Mouse (Mus musculus) lung, embryonic 15.5 days (tissue): ENCODE data around the gene Slit1. TPM values are rescaled to one million over a fixed set of nuclear protein-coding genes. Genes with fewer than 3 reads are reported as not detected.

Source experiments
- ATAC-seq: fragments of 200-750 bp; cut with Nextera tagmentation; 2 replicates; pipeline ENCODE4 v1.8.0; 2017; ENCODE audit warnings: moderate number of reproducible peaks, borderline replicate concordance; ENCODE audit not compliant: low FRiP score, low TSS enrichment; ENCODE audit errors: extremely low read depth
- H3K27ac ChIP-seq: fragments of 300-500 bp; sonication (generic); 2 replicates; pipeline ENCODE4 v1.5.1; 2015; ENCODE audit warnings: moderate library complexity, mild to moderate bottlenecking, inconsistent platforms
- H3K27me3 ChIP-seq: fragments of 300-500 bp; sonication (generic); 2 replicates; pipeline ENCODE4 v1.6.1; 2015; ENCODE audit warnings: inconsistent platforms
- H3K36me3 ChIP-seq: fragments of 300-500 bp; sonication (generic); 2 replicates; pipeline ENCODE4 v1.6.1; 2015; ENCODE audit warnings: inconsistent platforms
- H3K4me1 ChIP-seq: fragments of 300-500 bp; sonication (generic); 2 replicates; pipeline ENCODE4 v1.6.1; 2015; ENCODE audit warnings: inconsistent platforms
- H3K4me2 ChIP-seq: fragments of 300-500 bp; sonication (generic); 2 replicates; pipeline ENCODE4 v1.6.1; 2015; ENCODE audit warnings: inconsistent platforms, mild to moderate bottlenecking, moderate library complexity
- H3K4me3 ChIP-seq: fragments of 300-500 bp; sonication (generic); 2 replicates; pipeline ENCODE4 v1.5.1; 2015; ENCODE audit warnings: mild to moderate bottlenecking, inconsistent platforms
- H3K9ac ChIP-seq: fragments of 300-500 bp; sonication (generic); 2 replicates; pipeline ENCODE4 v1.6.1; 2015; ENCODE audit warnings: inconsistent platforms
- H3K9me3 ChIP-seq: fragments of 300-500 bp; sonication (generic); 2 replicates; pipeline ENCODE4 v1.6.1; 2016; ENCODE audit warnings: inconsistent platforms
- WGBS: fragments of 180-500 bp; shearing (Covaris S2); methylation state at CpG from one replicate; pipeline ENCODE4 v1.1.7; 2015; 5-methylcytosine and 5-hydroxymethylcytosine counted together
- polyA plus RNA-seq: library from polyadenylated mRNA; unstranded; fragments of >200 nt; fragmentation: Nextera tagmentation; extraction: Ambion mirVana; gene quantifications from 2 replicates; pipeline ENCODE4 v1.2.1, GENCODE M21; 2015

Slit1 gene
- polyA plus RNA-seq, 1 experiment from 2014 or later: 0.42 TPM

DNA sequence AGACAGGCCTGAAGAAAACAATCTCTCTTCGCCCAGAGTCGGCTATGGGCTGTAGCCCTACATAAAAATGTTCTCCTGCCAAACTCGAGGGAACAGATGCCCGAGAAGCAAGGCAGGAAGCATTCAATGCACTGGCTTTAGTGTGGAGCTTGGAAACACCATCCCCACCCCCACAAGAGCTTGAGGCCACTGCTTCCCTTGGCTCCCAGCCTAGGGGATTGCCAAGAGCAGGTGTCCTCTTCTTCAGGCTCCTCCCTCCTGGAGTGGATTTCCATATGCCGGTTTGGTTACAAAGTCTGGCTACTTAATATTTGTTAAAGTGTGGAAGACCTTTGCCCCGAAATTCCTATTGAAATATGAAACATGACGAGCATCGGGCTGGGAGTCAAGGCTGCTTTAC is 24.0 kb downstream of the Slit1 start:
- WGBS: 67% methylated on average over 8 of the region's 8 CpGs
- H3K4me3 ChIP-seq: no peak overlapping the region
- no peaks in the 10 kb centered on the region for H3K36me3 ChIP-seq
- no peaks in the 10 kb centered on the region for H3K27me3 ChIP-seq
- H3K4me1 ChIP-seq: peaks cover 8% of the 10 kb centered on the region; the same call in 1 of the 2 replicates
- no peak overlapping the region for H3K27ac ChIP-seq
- H3K4me2 ChIP-seq: no peak overlapping the region
- no peaks in the 10 kb centered on the region for H3K9me3 ChIP-seq
- ATAC-seq: no peak
- no peak overlapping the region for H3K9ac ChIP-seq

DNA sequence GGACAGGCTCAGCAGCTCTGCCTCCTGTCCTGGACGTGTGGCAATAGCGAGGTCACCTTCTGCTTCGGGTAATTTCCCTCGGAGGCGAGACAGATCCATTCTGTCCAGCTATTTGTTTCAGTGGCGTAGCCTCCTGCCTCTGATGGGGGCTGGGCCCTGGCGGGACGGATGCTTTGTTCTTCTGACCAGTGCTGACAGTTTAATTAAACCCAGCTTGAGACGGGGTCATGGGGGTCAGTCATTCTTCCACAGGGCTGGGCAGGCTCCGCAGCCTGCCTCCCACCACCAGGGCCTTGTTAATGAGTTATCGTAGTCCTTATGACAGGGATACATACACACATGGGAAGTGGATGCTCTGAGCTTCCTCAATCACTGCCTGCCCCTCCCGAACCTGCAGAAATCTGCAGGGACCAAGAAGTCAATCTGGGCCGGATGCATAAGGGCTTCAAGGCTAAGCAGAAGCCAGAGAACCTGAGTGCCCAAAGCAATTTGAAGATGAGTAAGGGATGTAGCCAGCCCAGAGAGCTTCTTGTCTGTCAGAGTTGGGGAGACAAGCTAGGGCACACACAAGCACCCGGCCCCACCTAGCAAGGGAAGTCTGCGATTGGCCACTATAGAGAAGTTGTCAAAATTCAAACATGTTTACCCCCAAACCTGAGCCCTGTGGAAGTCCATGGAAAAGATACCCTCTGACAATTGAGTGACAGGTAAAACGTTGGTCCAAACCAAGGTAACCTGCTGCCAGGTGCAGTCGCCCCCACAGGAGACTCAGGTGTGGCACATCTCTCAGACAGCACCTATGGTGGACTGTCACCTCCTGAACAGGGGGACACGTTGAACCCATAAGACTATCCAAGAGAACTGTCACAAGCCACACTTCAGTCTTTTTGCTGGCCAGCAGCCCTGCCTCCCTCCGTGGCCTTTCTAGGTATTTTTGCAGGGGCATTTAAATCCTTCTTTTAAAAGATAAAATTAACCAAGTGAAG is 26.9 kb downstream of the Slit1 start:
- no peak overlapping the region for H3K4me2 ChIP-seq
- ATAC-seq: 0 out of 2 replicates have a peak, but pooled peaks have one; percentile 40
- WGBS: 22% methylated on average over 19 of the region's 19 CpGs

DNA sequence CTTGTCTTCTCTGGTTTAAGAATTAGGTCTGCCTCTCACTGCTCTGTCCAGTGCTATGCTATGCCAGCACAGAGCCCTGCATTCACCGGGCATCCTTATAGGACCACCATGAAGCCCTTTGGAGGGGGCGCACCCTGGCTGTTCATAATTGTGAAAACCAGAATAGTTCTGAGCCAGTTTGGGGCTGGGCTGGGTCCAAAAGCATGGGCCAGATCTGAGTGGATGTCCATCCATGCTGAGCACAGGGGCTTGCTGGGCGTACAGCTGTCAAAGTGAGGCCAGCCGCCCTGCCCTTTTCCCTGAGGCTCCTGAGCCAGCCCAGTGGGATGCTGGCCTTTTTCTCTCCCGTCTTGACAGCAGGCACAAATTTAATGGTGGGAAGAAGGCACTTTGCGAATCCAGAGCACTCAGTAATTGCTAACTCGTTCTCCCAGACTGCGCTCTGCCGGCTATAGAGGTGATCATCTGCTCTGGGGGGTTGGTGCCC is 29.0 kb downstream of the Slit1 start:
- Histone ChIP-seq H3K4me1 (peaks cover 8% of the 10 kb centered on the region; the same call in 1 of the 2 replicates), H3K4me2 (no peak overlapping the region), H3K27ac (no peak overlapping the region), H3K36me3 (no peaks in the 10 kb centered on the region), H3K9ac (no peak overlapping the region), H3K27me3 (no peaks in the 10 kb centered on the region), H3K9me3 (no peaks in the 10 kb centered on the region), H3K4me3 (no peak overlapping the region)
- no peak for ATAC-seq
- WGBS: 78% methylated on average over 9 of the region's 9 CpGs

More for the DNA sequence above, 26.9 kb downstream of the Slit1 start:
- Histone ChIP-seq H3K4me3 (no peak overlapping the region), H3K27me3 (no peaks in the 10 kb centered on the region), H3K27ac (no peak overlapping the region), H3K4me1 (peaks cover 8% of the 10 kb centered on the region; the same call in 1 of the 2 replicates), H3K9me3 (no peaks in the 10 kb centered on the region), H3K36me3 (no peaks in the 10 kb centered on the region), H3K9ac (no peak overlapping the region)

DNA sequence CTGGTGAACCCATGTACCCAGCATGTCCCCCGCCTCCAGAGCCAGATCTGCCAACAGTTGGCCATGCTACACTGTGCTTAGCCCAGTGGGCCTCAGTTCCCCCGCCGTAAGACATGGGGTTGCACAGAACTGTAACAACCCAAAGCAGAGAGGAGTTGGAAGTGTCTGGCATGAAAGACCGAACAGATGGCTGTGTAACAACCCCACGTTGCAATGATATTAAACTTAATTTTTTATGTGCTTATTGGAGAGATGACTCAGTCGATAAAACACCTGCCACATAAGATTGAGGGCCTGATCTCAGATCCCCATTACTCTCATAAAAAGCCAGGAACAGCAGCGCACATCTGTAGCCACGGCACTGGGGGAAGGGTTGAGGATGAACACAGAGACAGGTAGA is 30.6 kb downstream of the Slit1 start:
- no peaks in the 10 kb centered on the region for H3K36me3 ChIP-seq
- H3K4me3 ChIP-seq: no peak overlapping the region
- no peak overlapping the region for H3K27ac ChIP-seq
- no peaks in the 10 kb centered on the region for H3K9me3 ChIP-seq
- 84% methylated on average over 8 of the region's 8 CpGs for WGBS
- no peaks in the 10 kb centered on the region for H3K27me3 ChIP-seq
- no peak for ATAC-seq
- H3K4me2 ChIP-seq: no peak overlapping the region
- no peak overlapping the region for H3K9ac ChIP-seq
- H3K4me1 ChIP-seq: peaks cover 8% of the 10 kb centered on the region; the same call in 1 of the 2 replicates

DNA sequence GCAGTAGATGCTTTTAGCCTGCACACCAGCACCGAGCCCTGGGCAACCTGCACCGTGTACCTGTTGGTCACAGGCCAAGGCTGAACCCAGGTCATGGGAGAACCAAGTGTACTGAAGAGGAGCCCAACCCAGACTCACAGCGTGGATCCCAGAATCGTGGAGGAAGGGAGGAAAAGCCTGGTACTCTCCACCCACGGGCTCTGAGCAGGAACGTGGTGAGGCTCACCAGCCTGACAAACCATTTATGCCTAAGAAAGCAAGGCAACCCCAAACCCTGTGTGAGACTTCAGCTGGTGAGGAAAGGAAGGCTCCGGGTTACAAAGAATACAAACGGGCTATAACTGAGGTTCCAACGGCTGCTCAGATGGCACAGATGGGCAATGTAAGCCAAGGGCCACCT is 31.8 kb downstream of the Slit1 start:
- Histone ChIP-seq H3K9ac (no peak overlapping the region), H3K27me3 (no peaks in the 10 kb centered on the region), H3K36me3 (no peaks in the 10 kb centered on the region), H3K27ac (no peak overlapping the region), H3K4me3 (no peak overlapping the region), H3K4me2 (no peak overlapping the region), H3K4me1 (peaks cover 8% of the 10 kb centered on the region; the same call in 1 of the 2 replicates), H3K9me3 (no peaks in the 10 kb centered on the region)
- no peak for ATAC-seq
- 76% methylated on average over 9 of the region's 9 CpGs for WGBS

DNA sequence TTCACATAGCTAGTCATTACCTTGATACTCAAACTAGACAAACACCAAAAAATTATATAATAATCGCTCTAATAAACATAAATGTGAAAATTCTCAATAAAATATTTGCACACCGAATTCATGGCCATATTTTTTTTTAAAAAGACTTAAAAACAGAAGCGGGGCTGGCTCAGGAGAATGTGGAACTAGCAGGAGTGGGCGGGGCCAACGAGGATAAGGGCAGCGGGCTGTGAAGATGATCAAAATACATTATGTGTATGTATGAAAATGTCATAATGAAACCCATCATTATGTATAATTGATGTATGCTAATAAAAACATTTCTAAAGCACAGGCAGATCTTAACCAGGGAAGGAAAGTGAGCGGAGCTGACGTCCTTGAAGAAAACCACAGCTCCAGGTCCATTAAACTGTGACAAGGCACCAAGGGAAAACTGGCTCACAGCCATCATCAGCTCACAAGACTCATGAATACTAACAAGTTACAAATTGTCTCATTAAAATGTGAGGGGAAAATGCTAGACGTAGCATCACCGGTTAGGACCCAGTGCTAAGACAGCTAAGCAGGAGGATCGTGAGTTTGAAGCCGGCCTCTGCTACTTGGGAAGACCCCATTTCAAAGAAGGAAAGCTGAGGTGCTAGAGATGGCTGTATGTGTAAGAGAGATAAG is 33.8 kb downstream of the Slit1 start:
- Histone ChIP-seq H3K4me1 (no peaks in the 10 kb centered on the region), H3K27ac (no peak overlapping the region), H3K27me3 (no peaks in the 10 kb centered on the region; the same call in 1 of the 2 replicates), H3K9me3 (no peaks in the 10 kb centered on the region), H3K4me3 (no peak overlapping the region), H3K4me2 (no peak overlapping the region), H3K9ac (no peak overlapping the region), H3K36me3 (no peaks in the 10 kb centered on the region)
- no peak for ATAC-seq
- WGBS: 68% methylated on average over 12 of the region's 12 CpGs

DNA sequence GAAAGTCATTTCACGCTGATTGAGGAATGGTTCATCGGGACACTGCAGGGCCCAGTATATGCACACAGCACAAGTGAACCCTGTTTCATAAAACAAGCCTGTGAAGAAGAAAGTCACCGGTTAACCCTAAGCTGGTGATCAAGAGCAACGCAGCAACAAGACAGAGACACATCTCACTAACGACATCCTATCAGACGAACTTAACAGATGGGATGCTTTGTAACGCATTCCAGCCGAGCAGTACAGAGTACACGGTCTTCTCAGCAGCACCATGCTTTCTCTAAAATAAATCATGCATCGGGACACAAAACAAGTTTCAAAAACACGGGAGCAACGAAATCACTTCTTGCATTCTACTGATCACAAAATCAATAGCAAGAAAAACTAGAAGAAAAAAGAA is 35.6 kb downstream of the Slit1 start:
- 33% methylated on average over 12 of the region's 12 CpGs for WGBS
- Histone ChIP-seq H3K27ac (no peak overlapping the region), H3K9me3 (no peaks in the 10 kb centered on the region), H3K27me3 (no peaks in the 10 kb centered on the region; the same call in 1 of the 2 replicates), H3K4me2 (no peak overlapping the region), H3K36me3 (no peaks in the 10 kb centered on the region), H3K4me1 (no peaks in the 10 kb centered on the region), H3K4me3 (no peak overlapping the region), H3K9ac (no peak overlapping the region)
- no peak for ATAC-seq

DNA sequence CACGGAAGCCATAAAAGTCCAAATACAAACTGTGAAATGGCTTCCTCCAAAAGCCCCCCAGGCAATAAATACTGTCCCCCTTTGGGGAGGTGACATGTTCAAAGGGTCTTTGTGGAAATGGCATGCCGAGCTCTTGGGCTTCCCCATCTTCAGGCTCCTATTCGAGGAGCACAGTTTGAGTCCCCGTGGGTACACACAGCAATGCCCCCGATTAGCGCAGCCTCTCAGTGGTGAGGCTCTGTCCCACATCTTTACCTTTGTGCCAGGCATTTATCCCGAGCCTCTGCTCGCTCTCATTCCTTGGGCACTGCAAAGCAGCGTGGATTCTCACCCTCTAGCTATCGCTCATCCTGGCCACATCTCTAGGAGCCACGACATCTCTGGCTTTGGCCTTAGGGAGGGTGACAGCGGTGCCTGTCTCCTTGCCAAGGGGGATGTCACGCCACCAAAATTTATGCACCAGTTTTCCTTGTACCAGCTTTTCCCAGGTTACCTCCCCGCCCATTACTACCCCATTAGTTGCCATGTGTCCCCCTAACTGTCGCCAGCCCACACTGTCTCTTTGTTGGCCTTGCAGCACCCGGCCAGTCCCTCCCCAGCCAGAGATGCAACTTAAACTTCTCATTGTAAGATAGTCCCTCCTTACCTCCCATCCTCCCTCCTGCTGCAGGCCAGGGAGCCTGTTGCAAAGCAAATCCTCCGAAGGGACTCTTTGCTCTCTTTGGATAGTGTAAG is 37.2 kb downstream of the Slit1 start:
- WGBS: 71% methylated on average over 17 of the region's 17 CpGs

DNA sequence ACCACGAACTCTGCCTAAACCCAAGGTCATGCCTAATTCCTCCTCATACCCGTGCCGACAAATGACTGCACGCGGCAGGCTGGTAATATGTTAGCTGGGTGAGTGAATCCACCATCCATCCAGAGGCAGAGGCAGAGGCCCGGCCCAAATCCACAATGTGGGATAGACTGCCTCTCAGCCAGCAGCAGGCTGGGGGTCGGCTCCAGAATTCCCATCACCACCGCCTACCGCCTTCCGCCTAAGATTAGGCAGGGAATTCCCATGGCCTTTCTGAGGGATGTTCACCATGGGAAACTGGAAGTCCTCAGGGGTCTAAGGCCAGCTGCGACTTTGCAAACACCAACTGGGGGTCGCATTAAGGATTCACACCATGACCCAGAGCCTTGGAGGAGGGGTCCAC is 38.0 kb downstream of the Slit1 start:
- Histone ChIP-seq H3K27ac (no peak overlapping the region), H3K4me3 (no peak overlapping the region), H3K27me3 (no peaks in the 10 kb centered on the region; the same call in 1 of the 2 replicates), H3K36me3 (no peaks in the 10 kb centered on the region), H3K9me3 (no peaks in the 10 kb centered on the region), H3K4me1 (no peaks in the 10 kb centered on the region), H3K9ac (no peak overlapping the region), H3K4me2 (no peak overlapping the region)
- ATAC-seq: no peak
- 39% methylated on average over 12 of the region's 12 CpGs for WGBS

More for the DNA sequence above, 37.2 kb downstream of the Slit1 start:
- ATAC-seq: no peak
- Histone ChIP-seq H3K27ac (no peak overlapping the region), H3K9ac (no peak overlapping the region), H3K4me1 (no peaks in the 10 kb centered on the region), H3K9me3 (no peaks in the 10 kb centered on the region), H3K36me3 (no peaks in the 10 kb centered on the region), H3K27me3 (no peaks in the 10 kb centered on the region; the same call in 1 of the 2 replicates), H3K4me2 (no peak overlapping the region), H3K4me3 (no peak overlapping the region)

DNA sequence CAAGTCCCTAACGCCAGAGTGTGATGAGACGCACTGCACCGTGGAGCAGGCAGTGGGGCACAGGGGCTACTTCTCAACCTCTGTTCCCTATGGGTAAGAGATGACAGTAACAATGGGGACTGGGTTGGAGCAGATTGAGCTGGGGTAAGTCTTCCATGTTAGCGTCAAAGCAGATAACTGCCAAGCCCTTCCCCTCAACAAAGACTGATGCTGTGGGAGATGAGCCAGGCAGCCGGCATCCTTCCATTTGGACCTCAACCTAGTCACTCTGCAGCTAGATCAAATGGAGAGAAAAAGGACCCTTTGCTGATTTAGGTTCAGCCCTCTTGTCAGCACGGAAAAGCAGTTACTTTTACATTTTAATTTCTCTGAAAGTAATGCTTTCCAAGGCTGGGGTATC is 40.8 kb downstream of the Slit1 start:
- H3K27me3 ChIP-seq: no peaks in the 10 kb centered on the region; the same call in 1 of the 2 replicates
- 62% methylated on average over 6 of the region's 6 CpGs for WGBS
- ATAC-seq: no peak

DNA sequence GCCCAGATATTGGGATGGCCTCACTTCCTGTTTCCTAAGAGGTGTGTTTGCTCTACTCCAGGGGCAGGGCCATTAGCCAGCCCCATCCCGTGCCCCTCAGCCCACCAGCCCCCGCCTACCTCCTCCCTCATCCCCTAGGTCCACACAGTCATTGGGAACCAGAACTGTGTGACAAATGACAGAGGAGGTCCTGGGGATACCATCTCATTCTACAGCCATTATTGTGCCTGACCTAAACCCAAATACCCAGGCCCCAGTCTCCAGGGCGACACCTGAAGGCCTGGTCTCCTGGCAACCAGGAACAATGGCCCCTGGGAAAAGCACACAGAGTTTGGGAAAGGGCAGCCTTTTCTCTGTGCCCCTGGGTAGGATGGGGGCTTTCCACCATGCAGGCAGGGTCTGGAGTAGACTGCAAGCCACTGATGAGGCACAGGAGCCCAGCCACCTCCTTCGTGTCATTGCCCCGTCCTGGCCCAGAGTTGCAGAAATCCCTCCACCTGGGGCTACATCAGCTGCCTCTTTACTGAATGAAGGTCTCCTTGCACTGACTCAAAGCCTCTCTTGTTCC is 44.5 kb downstream of the Slit1 start:
- H3K9ac ChIP-seq: no peak overlapping the region
- H3K4me1 ChIP-seq: no peaks in the 10 kb centered on the region
- no peak overlapping the region for H3K4me2 ChIP-seq
- no peaks in the 10 kb centered on the region for H3K9me3 ChIP-seq
- WGBS: 66% methylated on average over 5 of the region's 5 CpGs
- H3K27ac ChIP-seq: no peak overlapping the region
- H3K36me3 ChIP-seq: no peaks in the 10 kb centered on the region
- ATAC-seq: no peak
- no peaks in the 10 kb centered on the region for H3K27me3 ChIP-seq
- no peak overlapping the region for H3K4me3 ChIP-seq

More for the DNA sequence above, 40.8 kb downstream of the Slit1 start:
- Histone ChIP-seq H3K9ac (no peak overlapping the region), H3K36me3 (no peaks in the 10 kb centered on the region), H3K9me3 (no peaks in the 10 kb centered on the region), H3K4me1 (no peaks in the 10 kb centered on the region), H3K4me2 (no peak overlapping the region), H3K27ac (no peak overlapping the region), H3K4me3 (no peak overlapping the region)
